Mouse (Mus musculus) erythroid progenitor cell, adult 5-6 weeks (primary cell): ENCODE data around the gene Rpl28. TPM values are rescaled to one million over a fixed set of nuclear protein-coding genes. Genes with fewer than 3 reads are reported as not detected.
"Not testable (repeated sequence)": the region's sequence is repeated elsewhere in the genome, so short reads cannot be mapped to it uniquely, and the experiment has no call there.

Experiments used
- ATAC-seq: replicated peaks from 2 replicates; pipeline ENCODE4 v1.8.0; 2016; ENCODE audit warnings: moderate number of reproducible peaks, mild to moderate bottlenecking, moderate TSS enrichment, inconsistent platforms; ENCODE audit not compliant: poor library complexity, low FRiP score, severe bottlenecking
- total RNA-seq, 2 experiments: library from RNA; stranded (forward) in 1 of 2; stranded (reverse) in 1 of 2; fragments of 150-400 nt in 1 of 2; fragments of 186-747, 209-891 nt in 1 of 2; gene quantifications; 2 replicates each; pipeline versions ENCODE4 v1.2.3 to v1.2.4; 2015 to 2017; ENCODE audit warnings: low replicate concordance in 2 of 2

Rpl28 gene
- total RNA-seq, 2 experiments from 2014 or later = 269 to 603 TPM

DNA sequence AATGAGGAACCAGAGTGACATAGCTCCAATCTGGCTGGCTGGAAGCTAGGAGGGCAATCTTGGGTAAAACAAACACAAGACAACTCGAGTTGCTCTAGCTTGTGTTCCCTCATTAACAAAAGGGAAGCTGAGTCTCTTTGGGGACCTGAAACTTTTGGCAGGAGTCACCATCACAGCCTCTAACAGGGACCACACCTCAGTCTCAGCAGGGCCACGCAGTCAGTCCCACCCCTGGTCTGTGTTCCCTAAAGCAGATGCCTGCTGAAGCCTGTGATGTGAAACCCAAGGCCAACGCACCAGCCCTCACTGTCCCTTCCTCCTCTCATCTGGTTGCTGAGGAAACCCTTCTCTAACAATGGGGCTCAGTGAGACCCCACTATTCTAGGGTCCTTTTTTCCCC is 10.5 kb upstream of the Rpl28 start:
- ATAC-seq = no peak

DNA sequence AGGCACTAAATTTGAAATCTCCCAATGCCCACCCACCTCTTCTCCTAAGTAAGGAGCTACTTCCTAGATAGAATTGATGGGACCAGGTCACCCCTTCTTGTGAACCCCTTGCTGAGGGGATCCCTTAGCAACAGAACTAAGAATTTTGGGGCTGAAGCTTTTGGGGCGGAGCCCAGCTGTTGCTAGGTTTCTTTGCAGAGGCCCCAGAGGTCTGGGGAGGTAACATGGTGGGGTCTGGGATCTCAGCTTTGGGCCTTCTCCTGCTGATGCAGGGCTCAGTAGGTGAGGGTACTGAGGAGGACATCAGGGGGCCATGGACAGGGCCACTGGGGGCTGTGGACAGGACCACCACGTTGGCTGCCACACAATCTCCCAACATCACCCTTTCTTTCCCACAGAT is 9.9 kb upstream of the Rpl28 start, which contains the start of the genes Il11 and Tmem190:
Gene Il11, minus strand, starts transcription at position 101 of the 400 bp plus-strand sequence.
Gene Tmem190, plus strand, starts transcription at position 179 of the 400 bp plus-strand sequence.
- no peak for ATAC-seq

DNA sequence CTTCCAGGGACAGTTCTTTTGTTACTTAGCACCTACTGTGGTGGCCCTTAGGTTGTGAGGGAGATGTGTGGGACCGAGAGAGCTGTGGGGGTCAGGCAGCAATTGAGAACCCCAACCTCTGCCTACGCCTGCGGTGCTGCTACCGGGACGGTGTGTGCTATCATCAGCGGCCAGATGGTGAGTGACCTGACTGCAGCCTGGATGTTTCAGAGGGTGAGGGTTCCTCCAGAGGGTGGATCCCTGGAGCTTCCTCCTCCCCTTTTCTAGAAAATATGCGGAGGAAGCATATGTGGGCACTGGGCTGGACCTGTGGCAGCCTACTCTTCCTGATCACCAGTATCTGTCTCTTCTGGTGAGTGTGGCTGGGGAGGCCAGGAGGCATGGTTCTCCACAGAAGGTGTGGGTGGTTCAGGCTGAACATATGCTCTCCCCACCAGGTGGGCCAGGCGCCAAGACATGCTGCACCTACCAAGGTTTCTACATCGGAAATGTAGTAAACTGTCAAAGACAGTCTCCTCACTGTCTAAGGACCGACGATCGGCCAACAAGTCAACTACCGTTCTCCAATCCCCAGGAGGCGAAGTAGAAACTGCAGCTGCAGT is 8.9 kb upstream of the Rpl28 start:
- 0 out of 2 replicates have a peak, but pooled peaks have one; percentile 20 for ATAC-seq

DNA sequence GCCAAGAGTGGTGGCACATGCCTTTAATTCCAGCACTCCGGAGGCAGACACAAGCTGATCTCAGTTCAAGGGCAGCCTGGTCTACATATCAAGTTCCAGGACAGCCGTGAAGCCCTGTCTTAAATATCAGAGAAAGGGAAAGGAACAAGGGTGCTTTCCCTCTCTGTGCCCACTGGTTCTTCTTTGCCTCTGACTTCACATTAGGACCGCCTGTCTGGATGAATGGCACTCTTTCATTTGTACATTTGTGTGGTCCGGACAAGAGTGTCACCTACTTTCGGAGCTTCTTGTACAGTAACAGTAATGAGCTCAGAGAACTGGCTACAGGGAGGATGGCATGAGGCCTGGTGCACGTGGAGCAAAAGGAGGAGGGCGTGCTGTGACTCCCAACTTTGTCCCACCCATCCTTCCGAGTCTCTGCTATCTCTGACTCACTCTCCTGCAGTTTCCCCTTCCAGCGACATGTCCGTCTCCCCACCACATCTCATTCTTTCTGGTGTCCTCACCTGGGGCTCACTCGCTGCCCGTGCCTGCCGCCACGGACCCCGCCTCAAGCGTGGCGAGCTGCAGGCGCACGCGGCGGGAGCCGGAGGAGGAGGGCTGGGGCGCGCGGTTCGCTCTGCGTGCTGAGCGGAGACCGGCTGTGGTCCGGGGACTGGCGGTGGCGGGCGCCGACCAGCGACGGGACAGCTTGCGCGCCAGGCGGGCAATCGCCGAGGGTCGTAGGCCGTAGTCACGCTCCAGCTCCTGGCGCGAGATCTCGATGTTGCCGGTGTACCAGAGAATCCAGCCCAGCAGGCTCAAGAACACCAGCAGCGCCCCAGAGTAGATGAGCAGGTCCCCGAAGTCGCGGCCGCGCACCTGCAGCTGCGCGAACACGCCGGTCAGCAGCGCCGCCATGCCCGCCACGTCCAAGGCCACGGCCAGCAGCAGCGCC is 3.9 kb upstream of the Rpl28 start:
- no peak; the same call in 1 of the 2 replicates for ATAC-seq

DNA sequence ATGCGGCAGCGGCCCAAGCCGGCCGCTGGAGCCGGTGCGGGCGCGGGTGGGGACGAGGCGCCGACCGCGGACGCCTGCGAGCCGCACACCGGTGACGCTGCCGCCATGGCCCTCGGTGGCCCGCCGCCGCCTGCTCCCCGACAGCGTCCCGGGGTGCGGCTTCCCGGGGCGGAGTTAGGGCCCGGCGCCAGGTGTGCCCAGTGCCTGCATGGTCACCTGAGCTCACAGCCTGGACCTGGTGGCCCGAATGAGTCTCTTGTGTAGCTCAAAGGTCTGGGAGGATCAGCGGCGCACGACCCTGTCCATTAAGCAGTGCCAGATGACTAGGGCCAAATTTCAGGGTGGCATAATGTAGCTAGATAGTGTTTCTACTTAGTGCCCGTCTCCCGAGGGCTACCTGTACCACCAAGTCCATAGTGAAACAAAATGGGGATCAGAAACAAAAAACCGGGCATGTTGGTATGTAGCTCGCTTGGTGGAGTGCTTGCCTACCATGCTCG is 3.2 kb upstream of the Rpl28 start, which contains the start of gene Tmem238:
Gene Tmem238, minus strand, starts transcription at position 221 of the 500 bp plus-strand sequence.
- peak; percentile 47 for ATAC-seq

DNA sequence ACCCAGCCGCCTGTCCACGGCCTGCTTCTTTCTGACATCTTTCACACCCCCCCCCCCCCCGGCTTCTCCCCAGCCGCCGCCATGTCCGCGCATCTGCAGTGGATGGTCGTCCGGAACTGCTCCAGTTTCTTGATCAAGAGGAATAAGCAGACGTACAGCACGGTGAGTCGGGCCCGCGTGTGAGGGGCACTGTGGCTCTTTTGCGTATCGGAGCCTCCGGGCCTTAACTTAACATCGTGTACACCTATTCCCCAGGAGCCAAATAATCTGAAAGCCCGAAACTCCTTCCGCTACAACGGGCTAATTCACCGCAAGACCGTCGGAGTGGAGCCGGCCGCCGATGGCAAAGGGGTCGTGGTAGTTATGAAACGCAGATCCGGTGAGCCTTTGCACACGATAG is 574 bp downstream of the Rpl28 start:
- ATAC-seq = not testable (repeated sequence)

DNA sequence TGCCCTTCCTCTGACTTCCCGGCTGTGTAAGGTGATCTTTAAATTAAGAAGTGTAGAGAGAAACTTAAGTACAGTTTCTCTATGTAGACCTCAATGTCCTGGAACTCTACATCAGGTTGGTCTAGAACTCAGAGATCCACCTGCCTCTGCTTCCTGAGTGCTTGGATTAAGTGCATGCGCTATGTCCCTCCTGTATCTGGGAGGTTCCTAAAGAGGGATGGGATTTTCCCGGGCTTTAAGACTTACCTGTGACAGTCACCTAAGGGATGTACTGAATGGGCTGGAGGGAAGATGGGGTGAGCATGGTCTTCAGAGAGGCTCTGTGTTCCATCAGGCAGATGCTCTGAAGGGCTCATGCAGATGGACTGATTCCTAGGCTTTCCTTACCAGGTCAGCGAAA is 1.0 kb downstream of the Rpl28 start:
- ATAC-seq = no peak

DNA sequence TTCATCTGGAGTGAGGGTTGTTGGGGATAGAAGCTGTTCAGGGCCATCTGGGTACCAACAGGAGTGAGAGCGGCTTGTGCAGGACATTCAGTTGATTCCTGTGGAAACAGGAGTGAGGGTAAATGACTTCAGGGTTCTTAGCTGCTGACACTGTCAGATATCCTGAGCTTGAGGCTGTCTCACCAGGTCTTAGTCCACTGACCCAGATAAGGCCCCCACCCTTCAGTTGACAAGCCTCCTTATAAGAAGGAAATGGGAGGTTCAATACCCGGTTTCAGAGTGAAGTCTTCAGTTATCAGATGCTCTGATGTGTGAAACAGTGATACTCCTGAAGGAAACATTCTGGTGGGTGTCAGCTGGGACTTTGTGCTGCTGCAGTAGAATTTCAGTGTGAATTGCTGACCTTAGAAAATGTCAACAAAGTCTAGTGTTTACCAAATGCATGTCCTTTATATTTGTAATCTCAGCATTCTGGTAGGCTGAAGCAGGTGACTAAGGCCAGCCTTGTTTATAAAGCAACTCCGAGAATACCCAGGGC is 2.0 kb downstream of the Rpl28 start:
- no peak for ATAC-seq

DNA sequence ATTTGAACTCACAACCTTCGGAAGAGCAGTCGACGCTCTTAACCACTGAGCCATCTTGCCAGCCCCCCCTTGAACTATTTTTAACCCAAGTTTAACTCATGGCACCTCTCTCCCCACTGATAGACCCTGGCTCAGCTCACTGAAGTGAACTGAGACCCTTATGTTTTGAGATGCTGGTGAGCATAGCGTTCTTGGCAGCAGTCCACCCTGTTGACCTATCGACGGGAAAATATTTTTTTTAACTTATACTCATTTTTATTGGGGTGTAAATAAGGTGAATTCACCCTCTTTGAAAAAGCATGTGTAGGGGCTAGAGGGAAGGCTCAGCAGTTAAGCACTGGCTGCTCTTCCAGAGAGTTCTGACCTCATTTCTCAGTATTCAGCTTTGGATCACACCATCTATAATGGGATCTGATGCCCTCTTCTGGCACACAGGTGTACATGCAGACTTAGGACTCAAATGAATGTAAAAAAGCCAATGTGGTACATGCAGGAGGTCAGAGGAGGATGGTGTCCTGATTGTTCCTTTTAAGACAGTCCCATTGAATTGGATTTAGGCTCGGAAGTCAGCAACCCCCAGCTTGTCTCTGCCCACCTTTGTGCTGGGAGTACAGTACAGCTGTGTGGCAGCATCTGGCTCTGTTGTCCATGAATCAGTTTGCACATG is 3.2 kb downstream of the Rpl28 start:
- 0 out of 2 replicates have a peak, but pooled peaks have one; percentile 40 for ATAC-seq

DNA sequence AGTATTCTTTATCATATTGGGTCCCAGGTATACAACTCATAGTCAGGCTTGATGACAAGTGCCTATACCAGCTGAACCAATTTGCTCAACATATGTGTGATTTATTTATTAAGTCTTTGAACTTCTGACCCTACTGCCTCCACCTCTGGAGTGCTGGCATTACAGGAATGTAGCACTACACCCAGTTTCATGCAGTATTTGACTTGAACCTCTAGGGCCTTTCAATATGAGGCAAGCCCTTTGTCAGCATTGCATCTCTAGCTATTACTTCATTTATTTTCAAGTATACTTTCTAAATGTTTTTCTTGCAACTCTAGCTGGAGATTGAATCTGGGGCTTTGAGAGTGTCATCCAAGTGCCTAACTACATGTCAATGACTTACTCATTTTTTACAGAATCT is 9.6 kb downstream of the Rpl28 start:
- ATAC-seq = no peak

DNA sequence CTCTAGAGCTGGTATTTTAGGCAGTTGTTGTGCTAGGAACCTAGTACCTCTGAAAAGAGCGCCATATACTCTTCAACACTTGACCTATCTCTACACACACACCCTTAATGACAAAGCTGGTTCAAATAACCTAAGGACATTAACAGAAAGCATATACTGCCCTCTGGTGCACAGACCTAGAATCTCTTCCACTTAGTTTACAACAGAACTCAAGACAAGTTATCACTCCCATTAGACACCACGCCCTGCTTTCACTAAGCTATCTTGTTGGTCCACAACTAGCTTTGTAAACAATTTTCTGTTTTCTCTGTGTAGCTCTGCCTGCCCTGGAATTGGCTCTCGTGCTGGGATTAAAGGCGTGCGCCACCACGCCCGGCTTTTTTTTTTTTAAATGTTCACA is 14.0 kb downstream of the Rpl28 start:
- peak; percentile 81 for ATAC-seq

DNA sequence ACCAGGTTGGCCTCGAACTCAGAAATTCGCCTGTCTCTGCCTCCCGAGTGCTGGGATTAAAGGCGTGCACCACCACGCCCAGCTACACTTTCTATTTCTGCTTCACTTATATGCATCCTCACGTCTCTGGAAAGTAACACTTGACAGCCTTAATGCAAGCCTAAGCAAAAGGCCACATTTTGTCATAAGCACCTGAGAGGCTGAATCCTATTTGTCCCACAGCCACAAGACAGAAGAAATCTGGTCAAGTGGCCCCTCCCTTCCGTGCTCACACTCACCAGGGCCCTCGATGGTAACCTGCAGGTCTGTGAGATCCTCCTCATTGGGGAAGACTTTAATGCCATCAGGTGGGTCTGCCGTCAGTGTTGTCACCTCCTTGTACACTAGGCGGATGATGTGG is 18.5 kb downstream of the Rpl28 start:
- not testable (repeated sequence) for ATAC-seq

DNA sequence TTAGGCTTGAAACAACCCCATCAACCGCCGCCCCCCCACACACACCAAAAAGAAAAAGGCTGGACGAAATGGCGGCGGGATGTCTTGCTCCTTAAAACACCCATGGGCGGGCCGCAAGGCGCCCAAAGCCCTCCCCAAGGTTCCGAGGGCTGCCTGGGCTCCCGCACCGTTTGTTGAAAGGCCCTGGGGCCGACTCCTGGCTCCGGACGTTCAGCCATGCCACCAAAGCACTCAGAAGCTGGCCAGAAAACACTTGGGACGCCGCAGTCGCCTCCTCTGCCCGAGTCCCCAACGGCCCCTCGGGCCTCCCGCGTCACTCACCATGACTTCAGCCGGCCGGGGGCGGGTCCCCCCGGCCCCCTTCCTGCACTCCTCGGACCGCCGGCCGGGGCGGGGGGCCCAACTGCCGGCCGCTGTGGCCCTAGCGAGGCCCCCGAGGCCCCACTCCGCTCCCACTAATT is 19.2 kb downstream of the Rpl28 start:
- ATAC-seq = no peak

DNA sequence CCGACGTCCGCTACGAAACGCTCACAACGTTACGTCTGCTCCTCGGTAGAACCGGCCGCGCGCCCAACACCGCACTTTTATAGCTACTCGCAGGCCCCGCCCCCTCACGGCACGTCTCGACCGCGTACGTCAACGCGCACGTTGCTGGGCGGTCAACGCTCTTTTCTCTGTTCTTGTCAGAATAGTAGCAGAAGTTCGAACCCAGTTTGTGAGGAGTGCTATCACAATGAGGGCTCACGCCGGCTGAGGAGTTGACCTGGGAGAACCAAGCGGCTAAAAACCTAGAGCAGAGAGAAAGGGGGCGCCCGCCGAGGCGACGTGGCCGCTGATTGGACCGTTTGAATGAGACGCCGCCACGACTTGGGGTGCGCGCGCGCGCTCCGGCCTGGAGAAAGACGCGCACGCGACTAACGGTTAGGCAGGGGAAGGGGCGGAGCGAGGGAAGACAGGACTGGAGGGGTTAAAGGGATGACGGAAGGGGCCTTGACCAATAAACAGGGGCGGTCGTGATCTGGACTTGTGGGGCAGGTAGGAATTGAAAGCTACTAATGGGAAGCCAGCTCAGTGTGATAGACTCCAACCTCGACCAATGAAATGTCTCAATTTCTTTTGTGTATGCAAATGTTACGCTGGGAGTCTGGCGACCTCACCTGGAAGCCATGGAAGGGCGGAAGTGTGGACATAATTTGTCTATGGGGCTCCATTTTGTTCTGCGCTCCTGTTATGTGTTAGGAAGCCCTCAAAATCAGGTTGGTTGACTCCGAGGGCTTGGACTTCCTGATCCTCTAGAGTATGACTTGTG is 19.8 kb downstream of the Rpl28 start, which contains the start of gene Ube2s:
Gene Ube2s, minus strand, starts transcription at position 288 of the 802 bp plus-strand sequence.
- peak; percentile 93 for ATAC-seq

DNA sequence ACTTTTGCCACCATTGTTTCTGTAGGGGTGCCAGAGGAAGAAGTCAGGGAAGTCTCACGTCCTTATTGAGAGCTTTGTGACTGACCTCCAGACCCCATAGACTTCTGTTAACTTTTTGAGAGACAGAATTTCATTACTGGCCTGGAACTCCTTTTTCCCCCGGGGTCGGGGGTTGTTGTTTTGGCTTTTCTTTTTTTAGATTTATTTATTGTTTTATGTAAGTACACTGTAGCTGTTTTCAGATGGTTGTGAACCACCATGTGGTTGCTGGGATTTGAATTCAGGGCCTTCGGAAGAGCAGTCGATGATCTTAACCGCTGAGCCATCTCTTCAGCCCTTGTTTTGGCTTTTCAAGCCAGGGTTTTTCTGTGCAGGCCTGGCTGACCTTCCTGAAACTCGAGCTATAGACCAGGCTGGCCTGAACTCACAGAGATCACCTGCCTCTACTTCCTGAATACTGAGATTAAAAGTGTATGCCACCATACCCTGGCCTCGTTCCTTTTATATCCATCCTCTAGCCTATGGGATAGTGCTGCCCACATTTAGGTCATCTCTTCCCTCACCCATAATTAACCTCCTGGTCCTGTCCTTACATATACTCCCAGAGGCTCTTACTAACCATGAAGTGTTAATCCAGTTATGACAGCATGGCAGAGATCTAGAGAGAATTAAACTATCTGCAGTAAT is 20.6 kb downstream of the Rpl28 start:
- ATAC-seq = no peak

DNA sequence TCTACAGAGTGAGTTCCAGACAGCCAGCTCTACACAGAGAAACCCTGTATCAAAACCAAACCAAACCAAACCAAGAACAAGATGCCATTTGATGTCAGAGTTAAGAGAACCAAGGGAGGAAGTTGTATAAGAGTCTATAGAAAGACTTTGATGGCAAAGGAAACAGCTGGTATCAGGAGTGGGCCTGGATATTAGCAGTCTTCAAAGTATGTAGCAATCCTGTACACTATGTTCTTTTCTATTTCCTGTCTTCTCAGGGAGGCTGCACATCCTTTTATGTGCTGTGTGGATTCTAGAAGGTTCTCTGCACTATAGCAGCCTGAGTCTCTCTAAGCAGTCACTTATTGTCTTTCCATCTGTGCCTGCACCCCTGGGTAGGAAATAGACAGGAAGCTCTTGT is 23.9 kb downstream of the Rpl28 start:
- ATAC-seq = no peak

DNA sequence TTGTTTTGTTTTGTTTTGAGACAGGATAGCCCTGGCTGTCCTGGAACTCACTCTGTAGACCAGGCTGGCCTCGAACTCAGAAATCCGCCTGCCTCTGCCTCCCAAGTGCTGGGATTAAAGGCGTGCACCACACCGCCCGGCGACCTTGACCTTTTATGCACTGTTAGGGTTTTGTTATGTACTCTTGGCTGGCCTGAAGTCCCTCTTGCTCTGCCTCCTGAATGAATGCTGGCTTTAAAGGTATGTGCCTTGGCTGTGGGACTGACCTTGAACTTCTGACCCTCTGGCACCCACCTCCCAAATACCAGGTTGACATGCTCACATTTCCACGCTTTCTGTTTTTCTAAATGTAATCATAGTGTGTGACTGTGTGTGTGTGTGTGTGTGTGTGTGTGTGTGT is 28.3 kb downstream of the Rpl28 start:
- not testable (repeated sequence) for ATAC-seq

DNA sequence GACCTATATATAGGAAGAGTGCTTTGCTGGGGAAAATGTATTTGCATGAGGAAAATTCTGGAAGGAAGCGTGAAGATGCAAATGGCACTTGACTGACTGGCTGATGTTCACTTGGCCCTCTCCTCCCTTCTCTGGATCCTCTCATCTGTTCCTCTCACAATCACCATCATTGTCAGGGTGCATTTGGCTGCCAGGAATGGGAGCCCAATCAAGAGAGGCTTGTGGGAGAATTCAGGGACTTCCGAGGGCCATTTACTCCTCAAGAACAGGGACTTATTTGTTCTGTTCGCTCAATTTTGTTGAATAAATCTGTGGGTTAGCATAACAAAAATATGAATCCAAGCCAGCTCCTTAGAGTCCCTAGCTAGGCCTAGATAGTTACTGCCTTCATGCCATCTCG is 29.0 kb downstream of the Rpl28 start:
- ATAC-seq = no peak
